Mouse (Mus musculus): ENCODE results near the gene Aarsd1.
"Not testable (repeated sequence)": the region's sequence is repeated elsewhere in the genome, so short reads cannot be mapped to it uniquely, and the experiment has no call there.

Gene Aarsd1

GRCm38 (mm10) chr11:101446860-101447259, 29.4 kb upstream of the Aarsd1 start:
- not testable (repeated sequence) for DNase-seq

GRCm38 (mm10) chr11:101446319-101446718, 28.9 kb upstream of the Aarsd1 start:
- no peak for DNase-seq

- no peak for DNase-seq
These were observed 25.3 kb upstream of the Aarsd1 start for GRCm38 (mm10) chr11:101442760-101443159.

- DNase-seq = peak; percentile 92 to 98
These were observed 24.8 kb upstream of the Aarsd1 start, which contains the start of gene Rpl27 for GRCm38 (mm10) chr11:101442127-101442693. TSS of gene Rpl27 (plus strand) at chr11:101442298.

- not testable (repeated sequence) for DNase-seq
These were observed 24.2 kb upstream of the Aarsd1 start for GRCm38 (mm10) chr11:101441450-101442126.

- DNase-seq = not testable (repeated sequence)
These were observed 20.6 kb upstream of the Aarsd1 start for GRCm38 (mm10) chr11:101438006-101438405.

- DNase-seq = no peak
These were observed 19.5 kb upstream of the Aarsd1 start for GRCm38 (mm10) chr11:101436916-101437315.

GRCm38 (mm10) chr11:101435831-101436230, 18.4 kb upstream of the Aarsd1 start:
- DNase-seq = no peak

- DNase-seq = no peak
These were observed 16.0 kb upstream of the Aarsd1 start for GRCm38 (mm10) chr11:101433396-101433795.

- DNase-seq = no peak
These were observed 13.9 kb upstream of the Aarsd1 start for GRCm38 (mm10) chr11:101431327-101431726.

GRCm38 (mm10) chr11:101426165-101426564, 8.8 kb upstream of the Aarsd1 start:
- DNase-seq = no peak

GRCm38 (mm10) chr11:101424925-101425813, 7.8 kb upstream of the Aarsd1 start, which contains the start of the genes Rundc1 and Ptges3l:
TSS of gene Rundc1 (plus strand) at chr11:101425085.
TSS of gene Ptges3l (minus strand) at chr11:101425333.
- DNase-seq = peak; percentile 98

GRCm38 (mm10) chr11:101424105-101424851, 6.9 kb upstream of the Aarsd1 start, which contains the start of gene Gm27029:
TSS of gene Gm27029 (minus strand) at chr11:101424796.
- no peak for DNase-seq

- no peak for DNase-seq
These were observed 2.7 kb upstream of the Aarsd1 start for GRCm38 (mm10) chr11:101420148-101420547.

GRCm38 (mm10) chr11:101419610-101420009, 2.2 kb upstream of the Aarsd1 start:
- no peak for DNase-seq

GRCm38 (mm10) chr11:101418991-101419390, 1.6 kb upstream of the Aarsd1 start:
- no peak for DNase-seq

- no peak for DNase-seq
These were observed 848 bp downstream of the Aarsd1 start for GRCm38 (mm10) chr11:101416433-101417100.

- DNase-seq = no peak
These were observed 2.1 kb downstream of the Aarsd1 start for GRCm38 (mm10) chr11:101415306-101415705.

GRCm38 (mm10) chr11:101395110-101395509, 22.3 kb downstream of the Aarsd1 start:
- peak; percentile 59 to 60 for DNase-seq

GRCm38 (mm10) chr11:101381817-101382216, 35.6 kb downstream of the Aarsd1 start:
- no peak for DNase-seq

GRCm38 (mm10) chr11:101378926-101379325, 38.5 kb downstream of the Aarsd1 start:
- no peak for DNase-seq

- not testable (repeated sequence) for DNase-seq
These were observed 39.2 kb downstream of the Aarsd1 start for GRCm38 (mm10) chr11:101378196-101378595.
